Mouse (Mus musculus) E14TG2a.4 (cell line): ENCODE measurements around the gene Gm26920.

ENCODE experiments used
- CTCF ChIP-seq: conservative IDR thresholded peaks from 2 replicates; pipeline ENCODE4 v1.5.1; 2014; ENCODE audit warnings: low read length
- NANOG ChIP-seq: IDR thresholded peaks from 2 replicates; pipeline ENCODE4 v1.6.1; 2014; ENCODE audit warnings: borderline replicate concordance, low read length, mixed read lengths
- POU5F1 ChIP-seq: IDR thresholded peaks from 2 replicates; pipeline ENCODE4 v1.6.1; 2014; ENCODE audit warnings: low read length, borderline replicate concordance

GRCm38 (mm10) chr7:30094646-30095429 is 4.6 kb upstream of the Gm26920 start, which contains the start of gene Zfp260:
- TF ChIP-seq CTCF (no peak), NANOG (no peak), POU5F1 (no peak)
